Comparison of ENCODE assay signal across 20 mouse cellular contexts in the genomic region with DNA sequence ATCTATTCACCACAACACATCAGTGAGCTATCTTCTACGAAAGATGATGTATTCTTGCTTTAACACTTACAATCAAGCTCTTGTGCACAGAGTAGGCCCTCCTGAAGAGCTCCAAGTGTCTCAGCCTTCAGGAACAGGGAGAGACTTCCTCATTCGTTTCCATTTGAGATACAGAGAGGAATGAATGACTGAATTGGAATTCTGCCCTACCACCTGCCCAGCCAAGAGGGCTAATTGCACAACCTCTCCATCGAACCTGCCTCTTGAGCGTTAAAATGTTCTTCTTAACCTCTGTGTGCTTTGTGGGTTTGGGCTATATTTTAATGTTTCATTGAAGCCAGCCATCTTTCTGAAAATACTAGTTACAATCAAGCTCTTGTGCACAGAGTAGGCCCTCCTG. TPM values are rescaled to one million over a fixed set of nuclear protein-coding genes. Genes with fewer than 3 reads are reported as not detected.
DNase-seq lines count a peak whose midpoint lies in the region; ATAC-seq and TF ChIP-seq lines count a peak whose summit lies in the region.
"Had no signal": no experiment of that assay in that cellular context is flagged by ENCODE, and none has a peak within 500 bp of the region (broad histone marks: within the 10 kb centered on the region; RNA-seq: fewer than 3 reads in every experiment).

No protein-coding gene starts in this region.

- H3K9me3 ChIP-seq in liver, embryonic 15.5 days (replicated peaks), result no peaks in the 10 kb centered on the region
- no peaks in the 10 kb centered on the region for H3K9me3 ChIP-seq in liver, embryonic 11.5 days (ENCODE audit: control insufficient read depth, low read length)
- no peaks in the 10 kb centered on the region for H3K9me3 ChIP-seq in lung, postnatal 0 days (ENCODE audit: low read length)
- no peaks in the 10 kb centered on the region for H3K9me3 ChIP-seq in embryonic facial prominence, embryonic 10.5 days
- H3K9me3 ChIP-seq: heart, embryonic 15.5 days; hindbrain, embryonic 15.5 days; limb, embryonic 13.5 days; midbrain, embryonic 10.5 days had no signal

- H3K36me3 ChIP-seq in liver, embryonic 15.5 days (replicated peaks), result no peaks in the 10 kb centered on the region
- no peaks in the 10 kb centered on the region for H3K36me3 ChIP-seq in liver, embryonic 11.5 days (ENCODE audit: control insufficient read depth, insufficient read depth, low read length)
- no peaks in the 10 kb centered on the region for H3K36me3 ChIP-seq in lung, postnatal 0 days (ENCODE audit: insufficient read depth, low read length)
- peaks cover 26% of the 10 kb centered on the region for H3K36me3 ChIP-seq in embryonic facial prominence, embryonic 10.5 days (replicated peaks)
- H3K36me3 ChIP-seq: heart, embryonic 15.5 days; limb, embryonic 13.5 days had no signal

- H3K4me1 ChIP-seq in liver, embryonic 15.5 days (replicated peaks), result no peaks in the 10 kb centered on the region
- no peaks in the 10 kb centered on the region for H3K4me1 ChIP-seq in liver, embryonic 11.5 days (replicated peaks; ENCODE audit: control insufficient read depth, insufficient read depth, low read length)
- peaks cover 8% of the 10 kb centered on the region; the same call in 1 of the 2 replicates for H3K4me1 ChIP-seq in lung, postnatal 0 days (ENCODE audit: insufficient read depth, low read depth, low read length)
- peaks cover 8% of the 10 kb centered on the region for H3K4me1 ChIP-seq in embryonic facial prominence, embryonic 10.5 days
- H3K4me1 ChIP-seq: hindbrain, embryonic 15.5 days had no signal

- H3K4me2 ChIP-seq in liver, embryonic 15.5 days, result peak overlapping the region; percentile 23; the same call in 1 of the 2 replicates
- H3K4me2 ChIP-seq in liver, embryonic 11.5 days, result no peak overlapping the region
- no peak overlapping the region for H3K4me2 ChIP-seq in lung, postnatal 0 days (replicated peaks; ENCODE audit: low read depth, low read length)
- H3K4me2 ChIP-seq: heart, embryonic 15.5 days; hindbrain, embryonic 15.5 days; limb, embryonic 13.5 days had no signal

- H3K4me3 ChIP-seq in liver, embryonic 15.5 days (replicated peaks), result peak overlapping the region; percentile 7; the same call in 1 of the 2 replicates
- no peak overlapping the region for H3K4me3 ChIP-seq in liver, embryonic 11.5 days (ENCODE audit: low read depth, low read length)
- no peak overlapping the region for H3K4me3 ChIP-seq in lung, postnatal 0 days (ENCODE audit: low read depth, low read length)
- H3K4me3 ChIP-seq in embryonic facial prominence, embryonic 10.5 days, result no peak overlapping the region
- H3K4me3 ChIP-seq: heart, embryonic 15.5 days; hindbrain, embryonic 15.5 days; limb, embryonic 13.5 days; midbrain, embryonic 10.5 days had no signal

- peak; percentile 79 for TF ChIP-seq EP300 in lung, postnatal 0 days (IDR thresholded peaks at IDR 0.05)

- WGBS in liver, embryonic 15.5 days (ENCODE audit: insufficient replicate concordance), result 44% methylated on average over 4 of the region's 4 CpGs
- 76% methylated on average over 4 of the region's 4 CpGs for WGBS in liver, embryonic 11.5 days
- WGBS in lung, postnatal 0 days, result 47% methylated on average over 4 of the region's 4 CpGs
- 81% methylated on average over 4 of the region's 4 CpGs for WGBS in embryonic facial prominence, embryonic 10.5 days

- no peaks in the 10 kb centered on the region for H3K27me3 ChIP-seq in liver, embryonic 15.5 days
- H3K27me3 ChIP-seq in liver, embryonic 11.5 days (replicated peaks; ENCODE audit: control insufficient read depth, insufficient read depth, low read length), result no peaks in the 10 kb centered on the region
- H3K27me3 ChIP-seq in lung, postnatal 0 days (replicated peaks; ENCODE audit: insufficient read depth, low read length), result no peaks in the 10 kb centered on the region
- no peaks in the 10 kb centered on the region for H3K27me3 ChIP-seq in embryonic facial prominence, embryonic 10.5 days (replicated peaks; ENCODE audit: low read depth, poor library complexity, severe bottlenecking)
- H3K27me3 ChIP-seq: heart, embryonic 15.5 days; hindbrain, embryonic 15.5 days; limb, embryonic 13.5 days; Patski had no signal

- DNase-seq in liver, embryonic 11.5 days (ENCODE audit: low spot score), result no peak
- DNase-seq in A20 (ENCODE audit: low read depth, low spot score) (peak; percentile 33), NIH3T3 (ENCODE audit: low read depth) (peak; percentile 71)
- DNase-seq in lung, postnatal 0 days (ENCODE audit: low spot score), result peak; percentile 89
- DNase-seq in gastrocnemius, postnatal 25 days, result no peak
- DNase-seq in B cell, adult 2 months, result no peak
- DNase-seq in embryonic facial prominence, embryonic 10.5 days (ENCODE audit: low spot score), result no peak
- DNase-seq: cerebellum, adult 11-12 months; cerebellum, postnatal 36 days; kidney, adult 2 months had no signal

- ATAC-seq in liver, embryonic 15.5 days (ENCODE audit: insufficient read depth), result no peak
- ATAC-seq in liver, embryonic 11.5 days (replicated peaks; ENCODE audit: low FRiP score), result no peak
- ATAC-seq in lung, postnatal 0 days, result peak; percentile 54
- ATAC-seq: Patski had no signal

- TF ChIP-seq CTCF in lung, postnatal 0 days (IDR thresholded peaks at IDR 0.05), result no peak

- H3K9ac ChIP-seq in liver, embryonic 15.5 days, result no peak overlapping the region
- no peak overlapping the region for H3K9ac ChIP-seq in liver, embryonic 11.5 days (ENCODE audit: low read depth, low read length)
- H3K9ac ChIP-seq in lung, postnatal 0 days (replicated peaks; ENCODE audit: low read depth), result no peak overlapping the region
- H3K9ac ChIP-seq: heart, embryonic 15.5 days; hindbrain, embryonic 15.5 days; limb, embryonic 13.5 days had no signal

- no peak overlapping the region for H3K27ac ChIP-seq in liver, embryonic 15.5 days (replicated peaks)
- no peak overlapping the region for H3K27ac ChIP-seq in liver, embryonic 11.5 days (ENCODE audit: low read depth, low read length)
- peak overlapping the region; percentile 86 for H3K27ac ChIP-seq in lung, postnatal 0 days (ENCODE audit: low read length)
- no peak overlapping the region for H3K27ac ChIP-seq in embryonic facial prominence, embryonic 10.5 days (replicated peaks)
- H3K27ac ChIP-seq: hindbrain, embryonic 15.5 days; limb, embryonic 13.5 days had no signal

RNA-seq across cellular contexts. Expression of a gene that starts 4.1 kb away (rescaled TPM):
- polyA plus RNA-seq in liver, embryonic 15.5 days (2015; fragmentation: Nextera tagmentation; extraction: Ambion mirVana), result 1.8 and 2.0 TPM in 2 replicates
- polyA plus RNA-seq in liver, embryonic 11.5 days (2014; fragmentation: Nextera tagmentation; extraction: Ambion mirVana), result 0.81 and 1.2 TPM in 2 replicates
- polyA plus RNA-seq in lung, postnatal 0 days (2015; fragmentation: Nextera tagmentation; extraction: Ambion mirVana), result 5.5 and 6.3 TPM in 2 replicates
- under 1 TPM; 0.74 to 0.88 TPM for total RNA-seq in gastrocnemius, postnatal 25 days (2021)
- polyA plus RNA-seq in embryonic facial prominence, embryonic 10.5 days (2016; fragmentation: Nextera tagmentation; extraction: Ambion mirVana), result 0.08 and 0.17 TPM in 2 replicates

RNA-seq across cellular contexts. Expression of a gene that starts 36.6 kb away (rescaled TPM):
- 2.0 and 2.4 TPM in 2 replicates for polyA plus RNA-seq in liver, embryonic 15.5 days (2015; fragmentation: Nextera tagmentation; extraction: Ambion mirVana)
- polyA plus RNA-seq in liver, embryonic 11.5 days (2014; fragmentation: Nextera tagmentation; extraction: Ambion mirVana), result 3.8 and 4.9 TPM in 2 replicates
- polyA plus RNA-seq in lung, postnatal 0 days (2015; fragmentation: Nextera tagmentation; extraction: Ambion mirVana), result 8.4 and 8.7 TPM in 2 replicates
- 1 to 10 TPM; 6.2 to 6.7 TPM for total RNA-seq in gastrocnemius, postnatal 25 days (2021)
- polyA plus RNA-seq in embryonic facial prominence, embryonic 10.5 days (2016; fragmentation: Nextera tagmentation; extraction: Ambion mirVana), result 12.1 and 19.8 TPM in 2 replicates

RNA-seq across cellular contexts. Expression of a gene that starts 37.0 kb away (rescaled TPM):
- not detected in 2 replicates for polyA plus RNA-seq in liver, embryonic 15.5 days (2015; fragmentation: Nextera tagmentation; extraction: Ambion mirVana)
- polyA plus RNA-seq in liver, embryonic 11.5 days (2014; fragmentation: Nextera tagmentation; extraction: Ambion mirVana), result not detected in 2 replicates
- not detected in 2 replicates for polyA plus RNA-seq in lung, postnatal 0 days (2015; fragmentation: Nextera tagmentation; extraction: Ambion mirVana)
- total RNA-seq in gastrocnemius, postnatal 25 days (2021), result not detected
- not detected in 2 replicates for polyA plus RNA-seq in embryonic facial prominence, embryonic 10.5 days (2016; fragmentation: Nextera tagmentation; extraction: Ambion mirVana)
- total RNA-seq: adrenal gland, postnatal 4 days; gastrocnemius, postnatal 4 days had no signal
- polyA plus RNA-seq: embryonic facial prominence, embryonic 11.5 days; heart, embryonic 15.5 days; hindbrain, embryonic 15.5 days; kidney, adult 2 months; limb, embryonic 13.5 days; midbrain, embryonic 10.5 days; Patski had no signal

RNA-seq across cellular contexts. Expression of a gene that starts 47.4 kb away (rescaled TPM):
- not detected in 2 replicates for polyA plus RNA-seq in liver, embryonic 15.5 days (2015; fragmentation: Nextera tagmentation; extraction: Ambion mirVana)
- not detected in 2 replicates for polyA plus RNA-seq in liver, embryonic 11.5 days (2014; fragmentation: Nextera tagmentation; extraction: Ambion mirVana)
- not detected in 2 replicates for polyA plus RNA-seq in lung, postnatal 0 days (2015; fragmentation: Nextera tagmentation; extraction: Ambion mirVana)
- total RNA-seq in gastrocnemius, postnatal 25 days (2021), result not detected
- not detected in 2 replicates for polyA plus RNA-seq in embryonic facial prominence, embryonic 10.5 days (2016; fragmentation: Nextera tagmentation; extraction: Ambion mirVana)
- total RNA-seq: adrenal gland, postnatal 4 days; gastrocnemius, postnatal 4 days; left cerebral cortex, adult 8-10 months had no signal
- polyA plus RNA-seq: embryonic facial prominence, embryonic 11.5 days; heart, embryonic 15.5 days; hindbrain, embryonic 15.5 days; kidney, adult 2 months; limb, embryonic 13.5 days; midbrain, embryonic 10.5 days; Patski had no signal

Comparison
In these comparisons a context has a peak if more than half of its experiments do, and no peak if none do; other contexts are left out.
1. DNase-seq: peak in A20 (single experiment), NIH3T3 (single experiment) and lung, postnatal 0 days (single experiment); none in liver, embryonic 11.5 days (single experiment), gastrocnemius, postnatal 25 days (single experiment), B cell, adult 2 months (0 of 2) and embryonic facial prominence, embryonic 10.5 days (single experiment).